Mouse (Mus musculus): ENCODE data around the gene Ctsk. TPM values are rescaled to one million over a fixed set of nuclear protein-coding genes. Genes with fewer than 3 reads are reported as not detected.

Gene Ctsk
- not detected in 2 replicates for polyA plus RNA-seq (2012; ENCODE audit: insufficient read depth, insufficient read length, low replicate concordance, missing spikeins)

DNA sequence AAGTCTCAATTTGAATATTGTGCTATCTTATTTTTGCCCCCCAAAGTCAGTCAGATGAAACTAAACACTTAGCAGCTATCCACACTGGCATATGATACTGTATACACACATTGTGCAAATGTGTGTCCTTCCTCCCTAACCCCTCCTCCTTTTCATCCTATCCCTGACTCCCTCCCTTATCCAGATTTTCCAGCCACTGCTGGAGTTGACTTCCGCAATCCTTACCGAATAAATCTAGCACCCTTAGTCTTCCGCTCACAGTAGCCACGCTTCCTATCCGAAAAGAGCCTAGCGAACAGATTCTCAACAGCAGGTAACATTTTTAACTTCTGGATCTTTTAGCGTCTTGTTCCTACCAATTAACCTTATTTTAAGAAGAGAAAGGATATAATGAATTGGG, at the start of gene Ctsk:
TSS of gene Ctsk (plus strand) at position 233 of the 400 bp plus-strand sequence.
- H3K27ac ChIP-seq (ENCODE audit: insufficient read depth, low read depth, low read length), result no peak within 1 kb of the TSS
- WGBS, result 63% methylated on average over 7 of the region's 7 CpGs
- TF ChIP-seq CTCF (IDR thresholded peaks at IDR 0.05; ENCODE audit: insufficient read depth, low read depth, low read length) (no peak), POLR2A (IDR thresholded peaks at IDR 0.05; ENCODE audit: insufficient read depth, low read depth, low read length) (no peak)
- no peak within 1 kb of the TSS for H3K4me3 ChIP-seq (ENCODE audit: insufficient read depth, low read depth, low read length)
- no peaks in the 10 kb centered on the region for H3K4me1 ChIP-seq (ENCODE audit: control insufficient read depth, insufficient read depth, low read length)

DNA sequence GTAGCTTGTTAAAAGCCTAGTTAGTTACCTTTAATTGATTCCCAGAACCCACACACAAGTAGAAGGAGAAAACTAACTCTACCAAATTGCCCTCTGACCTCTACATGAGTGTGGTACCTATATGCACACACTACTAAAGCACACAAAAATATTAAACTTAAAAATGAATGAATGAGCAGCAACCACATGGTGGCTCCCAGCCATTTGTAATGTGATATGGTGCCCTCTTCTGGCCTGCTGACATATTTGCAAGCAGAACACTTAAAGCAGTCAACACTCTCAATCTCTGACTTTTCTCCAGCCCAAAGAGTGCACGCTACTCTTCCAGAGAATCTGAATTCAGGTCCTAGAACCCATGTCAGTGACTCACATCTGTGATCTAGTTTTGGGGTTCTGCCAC, 48.6 kb upstream of the Ctsk start:
- no peak for TF ChIP-seq CTCF (IDR thresholded peaks at IDR 0.05; ENCODE audit: insufficient read depth, low read depth, low read length)
- no peak for TF ChIP-seq POLR2A (IDR thresholded peaks at IDR 0.05; ENCODE audit: insufficient read depth, low read depth, low read length)
- WGBS, result 42% methylated on average over 1 of the region's 1 CpGs
- no peak overlapping the region for H3K4me3 ChIP-seq (ENCODE audit: insufficient read depth, low read depth, low read length)
- H3K27ac ChIP-seq (ENCODE audit: insufficient read depth, low read depth, low read length), result no peak overlapping the region
- H3K4me1 ChIP-seq (ENCODE audit: control insufficient read depth, insufficient read depth, low read length), result peaks cover under 1% of the 10 kb centered on the region; the same call in 1 of the 2 replicates

- no peak overlapping the region for H3K27ac ChIP-seq (ENCODE audit: insufficient read depth, low read depth, low read length)
- no peak for TF ChIP-seq CTCF (IDR thresholded peaks at IDR 0.05; ENCODE audit: insufficient read depth, low read depth, low read length)
- no peak for TF ChIP-seq POLR2A (IDR thresholded peaks at IDR 0.05; ENCODE audit: insufficient read depth, low read depth, low read length)
- H3K4me3 ChIP-seq (ENCODE audit: insufficient read depth, low read depth, low read length), result no peak overlapping the region
- 84% methylated on average over 3 of the region's 3 CpGs for WGBS
- H3K4me1 ChIP-seq (ENCODE audit: control insufficient read depth, insufficient read depth, low read length), result no peaks in the 10 kb centered on the region
Observed at GRCm38 (mm10) chr3:95450915-95451314, 48.1 kb upstream of the Ctsk start.

DNA sequence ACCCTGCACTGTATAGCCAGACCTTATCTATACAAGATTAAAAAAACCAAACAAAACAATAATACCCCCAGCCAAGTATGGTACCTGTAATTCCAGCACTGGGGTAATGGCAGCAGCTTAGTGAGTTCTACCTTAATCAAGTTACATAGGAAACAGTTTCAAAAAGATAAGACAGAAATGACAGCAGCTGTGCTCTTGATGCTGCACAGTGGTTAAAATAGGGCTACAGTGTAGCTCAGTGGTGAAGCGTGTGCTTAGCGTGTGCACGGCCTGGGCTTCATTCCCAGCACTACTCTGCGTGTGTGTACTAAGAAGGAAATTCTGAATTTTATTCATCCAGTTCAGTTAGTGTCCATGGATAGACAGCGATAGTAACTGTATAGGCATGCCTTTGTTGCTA, 42.7 kb upstream of the Ctsk start:
- Histone ChIP-seq H3K27ac (ENCODE audit: insufficient read depth, low read depth, low read length) (no peak overlapping the region), H3K4me3 (ENCODE audit: insufficient read depth, low read depth, low read length) (no peak overlapping the region), H3K4me1 (ENCODE audit: control insufficient read depth, insufficient read depth, low read length) (no peaks in the 10 kb centered on the region)
- 98% methylated on average over 5 of the region's 5 CpGs for WGBS
- TF ChIP-seq CTCF (IDR thresholded peaks at IDR 0.05; ENCODE audit: insufficient read depth, low read depth, low read length), result no peak
- TF ChIP-seq POLR2A (IDR thresholded peaks at IDR 0.05; ENCODE audit: insufficient read depth, low read depth, low read length), result no peak

- 77% methylated on average over 3 of the region's 3 CpGs for WGBS
- no peak overlapping the region for H3K27ac ChIP-seq (ENCODE audit: insufficient read depth, low read depth, low read length)
- TF ChIP-seq POLR2A (IDR thresholded peaks at IDR 0.05; ENCODE audit: insufficient read depth, low read depth, low read length), result no peak
- no peak for TF ChIP-seq CTCF (IDR thresholded peaks at IDR 0.05; ENCODE audit: insufficient read depth, low read depth, low read length)
Observed at GRCm38 (mm10) chr3:95457758-95458157, 41.3 kb upstream of the Ctsk start.

GRCm38 (mm10) chr3:95459381-95459780, 39.7 kb upstream of the Ctsk start:
- Histone ChIP-seq H3K4me1 (ENCODE audit: control insufficient read depth, insufficient read depth, low read length) (no peaks in the 10 kb centered on the region), H3K27ac (ENCODE audit: insufficient read depth, low read depth, low read length) (no peak overlapping the region), H3K4me3 (ENCODE audit: insufficient read depth, low read depth, low read length) (no peak overlapping the region)
- 74% methylated on average over 1 of the region's 1 CpGs for WGBS
- TF ChIP-seq CTCF (IDR thresholded peaks at IDR 0.05; ENCODE audit: insufficient read depth, low read depth, low read length) (no peak), POLR2A (IDR thresholded peaks at IDR 0.05; ENCODE audit: insufficient read depth, low read depth, low read length) (no peak)

More at GRCm38 (mm10) chr3:95457758-95458157, 41.3 kb upstream of the Ctsk start:
- Histone ChIP-seq H3K4me3 (ENCODE audit: insufficient read depth, low read depth, low read length) (no peak overlapping the region), H3K4me1 (ENCODE audit: control insufficient read depth, insufficient read depth, low read length) (no peaks in the 10 kb centered on the region)

- Histone ChIP-seq H3K4me1 (ENCODE audit: control insufficient read depth, insufficient read depth, low read length) (no peaks in the 10 kb centered on the region), H3K27ac (ENCODE audit: insufficient read depth, low read depth, low read length) (no peak overlapping the region), H3K4me3 (ENCODE audit: insufficient read depth, low read depth, low read length) (no peak overlapping the region)
- no peak for TF ChIP-seq POLR2A (IDR thresholded peaks at IDR 0.05; ENCODE audit: insufficient read depth, low read depth, low read length)
- no peak for TF ChIP-seq CTCF (IDR thresholded peaks at IDR 0.05; ENCODE audit: insufficient read depth, low read depth, low read length)
Observed at GRCm38 (mm10) chr3:95463852-95464251, 35.2 kb upstream of the Ctsk start.

DNA sequence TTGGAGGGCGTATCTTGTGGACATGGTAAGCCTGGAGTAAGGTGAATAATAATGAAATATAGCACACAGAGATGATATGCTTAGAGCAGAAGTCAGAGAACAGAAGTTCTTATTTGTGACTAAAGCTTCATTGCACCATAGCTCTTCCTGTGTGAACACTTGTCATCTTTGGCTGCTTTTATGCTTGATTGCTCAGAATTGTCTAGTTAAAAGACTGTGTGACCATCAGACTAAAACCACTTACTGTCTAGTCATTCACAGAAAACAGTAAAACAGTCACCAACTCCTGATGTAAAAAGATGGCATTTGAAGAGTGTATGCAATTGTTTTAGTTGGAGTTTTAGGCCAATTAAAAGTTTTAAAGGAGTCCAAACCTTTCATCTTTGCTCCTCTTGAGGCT, 20.1 kb upstream of the Ctsk start:
- Histone ChIP-seq H3K27ac (ENCODE audit: insufficient read depth, low read depth, low read length) (no peak overlapping the region), H3K4me3 (ENCODE audit: insufficient read depth, low read depth, low read length) (no peak overlapping the region), H3K4me1 (ENCODE audit: control insufficient read depth, insufficient read depth, low read length) (no peaks in the 10 kb centered on the region)
- WGBS, result 97% methylated on average over 1 of the region's 1 CpGs
- TF ChIP-seq POLR2A (IDR thresholded peaks at IDR 0.05; ENCODE audit: insufficient read depth, low read depth, low read length) (no peak), CTCF (IDR thresholded peaks at IDR 0.05; ENCODE audit: insufficient read depth, low read depth, low read length) (no peak)

DNA sequence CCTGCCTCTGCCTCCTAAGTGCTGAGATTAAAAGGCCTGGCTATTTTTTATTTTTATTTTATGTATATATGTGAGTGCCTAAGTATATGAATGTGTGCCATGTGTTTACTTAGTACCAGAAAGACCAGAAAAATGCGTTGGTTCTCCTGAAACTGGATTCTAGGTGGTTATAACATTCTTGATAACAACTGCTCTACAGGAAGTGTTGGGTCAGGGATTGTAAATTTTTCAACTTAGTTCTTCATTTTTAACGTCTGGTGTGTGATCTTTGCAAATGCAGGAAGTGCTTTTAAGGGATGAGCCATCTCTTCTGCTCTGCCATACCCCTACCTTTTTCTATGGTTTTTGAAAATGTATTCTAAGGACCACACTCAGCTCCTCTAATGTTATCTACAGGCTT, 12.6 kb upstream of the Ctsk start:
- Histone ChIP-seq H3K4me1 (ENCODE audit: control insufficient read depth, insufficient read depth, low read length) (no peaks in the 10 kb centered on the region), H3K4me3 (ENCODE audit: insufficient read depth, low read depth, low read length) (no peak overlapping the region), H3K27ac (ENCODE audit: insufficient read depth, low read depth, low read length) (no peak overlapping the region)
- TF ChIP-seq CTCF (IDR thresholded peaks at IDR 0.05; ENCODE audit: insufficient read depth, low read depth, low read length) (no peak), POLR2A (IDR thresholded peaks at IDR 0.05; ENCODE audit: insufficient read depth, low read depth, low read length) (no peak)
- WGBS, result 96% methylated on average over 2 of the region's 2 CpGs

DNA sequence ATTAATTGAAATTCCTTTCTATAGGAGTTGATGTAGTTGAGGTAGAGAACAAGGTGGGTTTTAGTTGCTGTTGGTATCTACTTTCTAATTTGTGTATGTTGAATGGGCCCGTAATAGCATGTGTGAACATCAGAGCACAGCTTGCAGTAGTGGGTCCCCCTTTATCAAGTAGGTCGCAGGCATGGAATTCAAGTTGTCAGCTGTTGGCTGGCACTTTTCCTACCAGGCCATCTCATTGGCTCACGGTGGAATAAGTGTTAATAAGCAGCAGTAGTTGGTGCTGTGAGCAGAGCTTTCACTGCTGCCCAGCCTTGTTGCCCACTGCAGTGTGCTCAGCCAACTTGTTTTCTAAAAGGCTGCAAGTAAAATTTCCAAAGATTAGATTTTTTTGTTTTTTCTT, 10.4 kb upstream of the Ctsk start:
- WGBS, result 73% methylated on average over 3 of the region's 3 CpGs
- H3K4me3 ChIP-seq (ENCODE audit: insufficient read depth, low read depth, low read length), result no peak overlapping the region
- TF ChIP-seq CTCF (IDR thresholded peaks at IDR 0.05; ENCODE audit: insufficient read depth, low read depth, low read length) (no peak), POLR2A (IDR thresholded peaks at IDR 0.05; ENCODE audit: insufficient read depth, low read depth, low read length) (no peak)
- H3K27ac ChIP-seq (ENCODE audit: insufficient read depth, low read depth, low read length), result no peak overlapping the region
- H3K4me1 ChIP-seq (ENCODE audit: control insufficient read depth, insufficient read depth, low read length), result no peaks in the 10 kb centered on the region
